Mouse (Mus musculus) skeletal muscle tissue, adult 2 months (tissue): Measurements from ENCODE around the gene Plk2.

Experiments used
- DNase-seq: peaks from one replicate; pipeline ENCODE4 v3.0.0-alpha.2; 2012; ENCODE audit warnings: low read depth, low spot score

Gene Plk2

DNA sequence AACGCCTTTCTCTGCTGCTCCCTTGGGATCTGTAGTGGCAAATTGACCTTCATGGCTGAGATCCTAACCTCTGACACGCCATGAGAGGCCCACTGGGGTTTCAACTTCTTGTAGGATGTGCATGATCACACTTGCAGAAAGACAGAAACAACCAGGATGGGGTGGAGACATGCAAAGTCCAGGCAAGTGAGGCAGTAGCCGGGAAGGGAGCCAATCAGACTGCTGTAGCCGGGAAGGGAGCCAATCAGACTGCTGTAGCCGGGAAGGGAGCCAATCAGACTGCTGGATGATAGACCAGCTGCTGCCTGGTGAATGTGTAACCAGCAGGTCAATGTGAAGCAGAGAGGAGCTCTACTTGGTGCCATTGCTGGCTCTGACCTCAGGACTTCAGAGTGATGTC lies 11.3 kb downstream of the Plk2 start:
- DNase-seq = peak; percentile 65

GRCm38 (mm10) chr13:110412572-110413209 lies 17.8 kb downstream of the Plk2 start:
- no peak for DNase-seq

- DNase-seq = no peak
Measured at GRCm38 (mm10) chr13:110418656-110419055, 23.8 kb downstream of the Plk2 start.

DNA sequence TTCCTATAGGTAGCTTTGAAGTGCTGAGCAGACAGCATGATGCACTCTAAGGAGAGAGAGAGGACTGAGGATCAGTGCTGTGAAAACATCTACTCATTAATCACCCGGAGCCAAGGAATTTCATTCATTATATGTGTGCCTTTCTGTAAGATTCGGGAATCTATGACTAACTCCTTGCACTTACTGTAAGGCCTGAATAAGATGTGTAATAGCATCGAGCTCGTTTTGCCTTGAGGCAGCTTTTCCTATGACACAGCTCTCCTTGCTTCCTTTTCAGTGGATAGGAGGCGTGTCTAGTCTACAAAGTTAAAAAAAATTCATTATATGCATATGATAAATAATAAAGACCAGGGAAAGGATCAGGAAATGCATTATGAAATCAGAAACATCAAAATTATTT lies 24.8 kb downstream of the Plk2 start:
- DNase-seq = no peak

DNA sequence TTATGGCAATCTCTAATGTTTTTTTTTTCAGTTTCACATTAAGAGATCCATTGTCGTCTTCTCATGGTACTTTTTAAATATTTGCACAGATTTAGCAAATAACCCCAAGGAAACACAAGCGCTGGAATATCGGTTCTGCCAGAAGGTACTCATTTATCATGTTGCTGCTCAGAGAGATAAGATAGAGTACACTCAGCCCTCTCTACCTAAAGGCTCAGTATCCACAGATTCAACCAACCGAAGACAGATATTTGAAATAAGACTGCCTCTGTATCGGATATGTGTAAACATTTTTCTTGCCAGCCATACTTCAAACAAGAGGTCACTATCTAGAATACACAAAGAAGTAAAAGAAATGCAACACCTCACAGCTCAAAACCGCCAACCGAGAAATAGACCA lies 27.6 kb downstream of the Plk2 start:
- DNase-seq = no peak

GRCm38 (mm10) chr13:110425512-110426222 lies 30.8 kb downstream of the Plk2 start:
- DNase-seq = no peak

DNA sequence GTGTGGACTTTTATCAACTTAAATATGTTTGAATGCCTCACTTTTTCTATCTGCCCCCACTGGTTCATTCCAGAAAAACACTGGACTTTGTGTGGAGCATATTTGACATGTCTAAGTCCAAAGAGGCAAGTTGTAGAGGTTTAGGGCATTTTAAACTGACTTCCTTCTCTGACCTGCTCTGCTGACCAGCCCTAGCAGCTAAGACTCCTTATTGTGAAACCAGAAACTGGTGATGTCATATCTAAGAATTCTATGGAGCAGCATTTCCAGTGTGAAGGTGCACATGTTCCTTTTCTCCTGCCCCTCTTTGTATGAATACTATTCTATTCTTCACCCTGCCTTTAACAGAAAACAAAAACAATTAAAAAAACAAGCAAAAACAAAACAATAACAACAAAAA lies 36.5 kb downstream of the Plk2 start:
- DNase-seq = no peak

DNA sequence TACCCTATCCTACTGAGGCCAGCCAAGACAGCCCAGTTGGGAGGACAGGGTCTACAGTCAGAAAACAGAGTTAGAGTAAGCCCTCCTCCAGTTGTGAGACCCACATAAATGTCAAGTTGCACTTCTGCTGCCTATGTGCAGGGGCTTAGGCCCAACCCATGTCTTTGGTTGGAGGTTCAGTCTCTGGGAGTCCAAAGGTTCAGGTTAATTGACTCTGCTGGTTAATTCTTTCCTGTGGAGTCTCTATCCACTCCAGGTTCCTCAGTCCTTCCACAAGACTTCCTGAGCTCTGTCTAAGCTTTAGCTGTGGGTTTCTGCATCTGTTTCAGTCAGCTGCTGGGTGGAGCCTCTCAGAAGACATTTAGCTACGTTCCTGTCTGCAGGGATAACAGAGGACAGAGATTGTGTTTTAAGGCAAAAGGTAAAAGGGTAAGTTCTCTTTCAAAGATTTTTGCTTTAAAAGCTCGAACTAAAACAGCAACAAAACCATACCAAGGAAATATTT lies 37.3 kb downstream of the Plk2 start:
- no peak for DNase-seq

- DNase-seq = no peak
Measured at GRCm38 (mm10) chr13:110432613-110433012, 37.8 kb downstream of the Plk2 start.

DNA sequence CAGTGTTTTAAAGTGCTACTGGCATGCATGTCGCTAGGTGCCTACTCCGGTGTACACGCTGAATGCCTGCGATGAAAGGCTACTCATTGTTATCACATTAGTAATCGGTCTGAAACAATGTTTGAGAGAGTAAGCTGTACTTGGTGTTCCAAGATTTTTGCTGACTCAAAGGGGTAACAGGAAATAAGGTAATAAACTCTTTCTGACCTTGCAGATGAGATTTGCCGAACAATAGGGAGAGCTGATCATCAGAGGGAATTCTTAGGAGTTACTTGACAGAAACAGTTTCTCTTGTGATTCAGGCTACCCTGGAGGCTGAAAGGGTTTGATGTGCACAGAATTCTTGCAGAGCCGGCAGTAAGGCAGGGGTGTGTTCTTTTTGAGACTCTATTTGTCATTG lies 41.8 kb downstream of the Plk2 start:
- DNase-seq = no peak

GRCm38 (mm10) chr13:110438624-110439023 lies 43.8 kb downstream of the Plk2 start:
- DNase-seq = no peak

- DNase-seq = no peak
Measured at GRCm38 (mm10) chr13:110444335-110444734, 49.5 kb downstream of the Plk2 start.

GRCm38 (mm10) chr13:110444894-110445293 lies 50.0 kb downstream of the Plk2 start:
- DNase-seq = peak; percentile 6

GRCm38 (mm10) chr13:110446434-110446833 lies 51.6 kb downstream of the Plk2 start:
- no peak for DNase-seq

DNA sequence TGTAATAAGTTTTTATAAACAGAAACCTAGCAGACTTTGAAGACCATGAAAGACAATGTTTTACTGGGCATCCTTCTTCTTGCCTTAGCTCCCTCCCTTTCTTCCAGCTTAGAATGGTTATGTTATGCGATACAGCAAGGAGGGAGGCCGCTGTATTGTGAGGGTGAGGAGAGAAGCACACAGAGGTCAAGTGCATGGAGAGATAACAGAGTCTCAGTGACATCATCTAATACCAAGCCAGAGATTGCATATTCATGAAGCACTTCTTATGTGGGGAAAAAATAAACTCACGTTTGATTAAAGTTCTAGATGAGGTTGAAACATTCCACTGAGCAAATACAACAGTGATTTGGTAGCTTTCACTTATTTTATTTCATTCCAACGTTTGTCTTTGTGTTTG lies 55.2 kb downstream of the Plk2 start:
- DNase-seq = no peak
